Mouse (Mus musculus): Measurements from ENCODE around the gene Phactr1.

GRCm38 (mm10) chr13:42952037-42952721, 271.8 kb downstream of the Phactr1 start:
- TF ChIP-seq CTCF (IDR thresholded peaks at IDR 0.05; ENCODE audit: control insufficient read depth, insufficient read depth, low read length): no peak
- TF ChIP-seq POLR2A (IDR thresholded peaks at IDR 0.05; ENCODE audit: borderline replicate concordance, control insufficient read depth, low read depth, low read length): no peak

Data from bone marrow, adult 2 months (tissue).